ENCODE assay signal across 8 mouse cellular contexts in the genomic region with DNA sequence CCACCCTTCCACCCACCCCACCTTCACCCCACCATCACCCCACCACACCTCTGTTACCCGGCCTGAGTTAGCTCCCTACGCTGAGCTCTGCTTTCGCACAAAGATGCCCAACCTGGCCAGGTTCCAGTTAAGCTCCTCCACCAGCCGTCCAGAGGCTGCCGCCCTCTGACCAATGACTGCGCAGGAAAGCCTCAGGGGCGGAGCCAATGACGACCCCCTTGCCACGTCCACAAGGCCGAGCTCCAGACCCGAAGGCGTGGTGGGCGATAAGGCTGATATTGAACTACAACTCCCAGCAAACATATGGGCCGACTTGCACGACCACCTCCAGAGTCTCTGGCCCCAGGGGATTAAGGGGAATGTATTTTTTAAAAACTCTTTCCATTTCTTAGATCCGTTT. TPM values are rescaled to one million over a fixed set of nuclear protein-coding genes. Genes with fewer than 3 reads are reported as not detected.
A peak's percentile ranks its signal among the peaks of the same experiment; 100 is the strongest.
DNase-seq lines count a peak whose midpoint lies in the region; ATAC-seq lines count a peak whose summit lies in the region.

Rcn3 (minus strand) TSS at position 174 of the 400 bp plus-strand sequence.

- peak; percentile 91 for DNase-seq in adrenal gland, postnatal 14 days
- peak; percentile 85 to 89 for DNase-seq in heart, postnatal 14 days
- peak; percentile 93 to 96 for DNase-seq in kidney, postnatal 4 days

- H3K27me3 ChIP-seq in erythroblast, embryonic 14.5 days (ENCODE audit: control insufficient read depth) = peaks cover 4% of the 10 kb centered on the region; the same call in 1 of the 2 replicates
- no peaks in the 10 kb centered on the region for H3K27me3 ChIP-seq in forebrain, embryonic 13.5 days
- no peaks in the 10 kb centered on the region for H3K27me3 ChIP-seq in stomach, embryonic 15.5 days (replicated peaks)

- under 1% methylated on average over 16 of the region's 16 CpGs for WGBS in forebrain, embryonic 13.5 days
- WGBS in stomach, embryonic 15.5 days = under 1% methylated on average over 16 of the region's 16 CpGs

- no peak for ATAC-seq in erythroblast, adult 5-6 weeks (replicated peaks; ENCODE audit: low FRiP score, poor library complexity, severe bottlenecking)
- peak; percentile 96 for ATAC-seq in forebrain, embryonic 13.5 days
- peak; percentile 80 for ATAC-seq in megakaryocyte-erythroid progenitor cell, adult 5-6 weeks (replicated peaks; ENCODE audit: low FRiP score, low TSS enrichment, poor library complexity, severe bottlenecking)
- peak; percentile 90 for ATAC-seq in stomach, embryonic 15.5 days (ENCODE audit: insufficient read depth, low FRiP score, low read depth)

- intact Hi-C loops in heart, postnatal 14 days (cut with DNase I) = no loop called here

- H3K27ac ChIP-seq in forebrain, embryonic 13.5 days = peak within 1 kb of the TSS; percentile 19; the same call in 1 of the 2 replicates
- H3K27ac ChIP-seq in stomach, embryonic 15.5 days = peak within 1 kb of the TSS; percentile 86

- no peaks in the 10 kb centered on the region for H3K36me3 ChIP-seq in erythroblast, embryonic 14.5 days (ENCODE audit: control insufficient read depth)
- peaks cover 15% of the 10 kb centered on the region for H3K36me3 ChIP-seq in forebrain, embryonic 13.5 days (ENCODE audit: poor library complexity, severe bottlenecking)
- H3K36me3 ChIP-seq in stomach, embryonic 15.5 days = peaks cover 7% of the 10 kb centered on the region; the same call in 1 of the 2 replicates

- peaks cover 37% of the 10 kb centered on the region for H3K4me1 ChIP-seq in erythroblast, embryonic 14.5 days (ENCODE audit: control insufficient read depth)
- H3K4me1 ChIP-seq in forebrain, embryonic 13.5 days = peaks cover 19% of the 10 kb centered on the region
- peaks cover 14% of the 10 kb centered on the region; the same call in 1 of the 2 replicates for H3K4me1 ChIP-seq in stomach, embryonic 15.5 days

- peak within 1 kb of the TSS; percentile 66 for H3K4me2 ChIP-seq in forebrain, embryonic 13.5 days
- peak within 1 kb of the TSS; percentile 63 for H3K4me2 ChIP-seq in stomach, embryonic 15.5 days

- H3K4me3 ChIP-seq in erythroblast, embryonic 14.5 days (replicated peaks) = peak within 1 kb of the TSS; percentile 56
- peak within 1 kb of the TSS; percentile 43 for H3K4me3 ChIP-seq in forebrain, embryonic 13.5 days
- peak within 1 kb of the TSS; percentile 55 for H3K4me3 ChIP-seq in stomach, embryonic 15.5 days (replicated peaks)

- peak within 1 kb of the TSS; percentile 66 for H3K9ac ChIP-seq in forebrain, embryonic 13.5 days
- peak within 1 kb of the TSS; percentile 46 for H3K9ac ChIP-seq in stomach, embryonic 15.5 days

- no peaks in the 10 kb centered on the region for H3K9me3 ChIP-seq in erythroblast, embryonic 14.5 days (ENCODE audit: control insufficient read depth, low read length)
- no peaks in the 10 kb centered on the region for H3K9me3 ChIP-seq in forebrain, embryonic 13.5 days (replicated peaks)
- H3K9me3 ChIP-seq in stomach, embryonic 15.5 days = no peaks in the 10 kb centered on the region

RNA-seq across cellular contexts. Expression of gene Rcn3, which starts in this region (rescaled TPM):
- polyA plus RNA-seq in erythroblast, embryonic 14.5 days (2012) = 0.86 and 0.91 TPM in 2 replicates
- total RNA-seq in erythroblast, adult 5-6 weeks (2015; ENCODE audit: low replicate concordance) = 1.3 and 2.5 TPM in 2 replicates
- 6.7 and 7.5 TPM in 2 replicates for total RNA-seq in erythroblast, adult 5-6 weeks (2017; ENCODE audit: low replicate concordance)
- total RNA-seq in adrenal gland, postnatal 14 days (2021) = 38.2 and 39.1 TPM in 2 replicates
- 61.3 and 62.0 TPM in 2 replicates for polyA plus RNA-seq in forebrain, embryonic 13.5 days (2015; fragmentation: Nextera tagmentation; extraction: Ambion mirVana)
- 10 to 100 TPM; 46.0 to 53.7 TPM for total RNA-seq in heart, postnatal 14 days (2021)
- 7.6 and 15.6 TPM in 2 replicates for total RNA-seq in megakaryocyte-erythroid progenitor cell, adult 5-6 weeks (2014; fragmentation: Nextera tagmentation)
- total RNA-seq in megakaryocyte-erythroid progenitor cell, adult 5-6 weeks (2017) = 16.7 and 23.0 TPM in 2 replicates
- 320 and 325 TPM in 2 replicates for polyA plus RNA-seq in stomach, embryonic 15.5 days (2015; fragmentation: Nextera tagmentation; extraction: Ambion mirVana)

Comparison
In these comparisons a context has a peak if more than half of its experiments do, and no peak if none do; other contexts are left out.
1. RNA of gene Rcn3 (polyA plus RNA-seq): 320 to 325 TPM in stomach, embryonic 15.5 days and 61.3 to 62.0 TPM in forebrain, embryonic 13.5 days; 0.86 to 0.91 TPM in erythroblast, embryonic 14.5 days; every median in the first group is over 10 times any median in the second.
2. Peak in every context shown above with its lines, with median percentiles within 50 percentile points of each other: H3K4me3 ChIP-seq and DNase-seq.